Mouse (Mus musculus) kidney, adult 2 months (tissue): ENCODE data around the gene Zfp385a. TPM values are rescaled to one million over a fixed set of nuclear protein-coding genes. Genes with fewer than 3 reads are reported as not detected.

ENCODE experiments used
- DNase-seq: peaks from one replicate; pipeline ENCODE4 v3.0.0; 2021
- H3K27ac ChIP-seq: fragments of 200-500 bp; 2 replicates; pipeline ENCODE4 v1.5.1; 2012; ENCODE audit warnings: low read depth, low read length, control low read depth, inconsistent platforms; ENCODE audit not compliant: insufficient read depth
- H3K27me3 ChIP-seq: fragments of 200-500 bp; replicated peaks from 2 replicates; pipeline ENCODE4 v1.6.1; 2012; ENCODE audit warnings: mild to moderate bottlenecking, moderate library complexity, low read length, inconsistent platforms; ENCODE audit not compliant: control insufficient read depth, insufficient read depth
- H3K36me3 ChIP-seq: fragments of 200-500 bp; 2 replicates; pipeline ENCODE4 v1.6.1; 2012; ENCODE audit warnings: mild to moderate bottlenecking, moderate library complexity, low read length, inconsistent platforms; ENCODE audit not compliant: control insufficient read depth, insufficient read depth
- H3K4me1 ChIP-seq: fragments of 200-500 bp; 2 replicates; pipeline ENCODE4 v1.6.1; 2011; ENCODE audit warnings: low read length; ENCODE audit not compliant: control insufficient read depth, insufficient read depth
- H3K4me3 ChIP-seq: fragments of 200-500 bp; 2 replicates; pipeline ENCODE4 v1.5.1; 2011; ENCODE audit warnings: mild to moderate bottlenecking, low read depth, low read length, control low read depth; ENCODE audit not compliant: insufficient read depth
- CTCF ChIP-seq: fragments of 200-500 bp; conservative IDR thresholded peaks from 2 replicates; pipeline ENCODE4 v1.5.1; 2011; ENCODE audit warnings: low read depth, mild to moderate bottlenecking, control low read depth, low read length, moderate library complexity, mixed read lengths; ENCODE audit not compliant: insufficient read depth, insufficient read length
- POLR2A ChIP-seq: fragments of 200-500 bp; IDR thresholded peaks from one replicate; pipeline ENCODE4 v1.6.1; 2011; ENCODE audit warnings: low read depth, low read length, control low read depth
- WGBS: fragments of 180-500 bp; shearing (Covaris S2); methylation state at CpG from one replicate; pipeline ENCODE4 v1.1.7; 2018; 5-methylcytosine and 5-hydroxymethylcytosine counted together
- polyA plus RNA-seq: library from polyadenylated mRNA; depleted of rRNA; stranded (reverse); fragments of >200 nt; gene quantifications from 2 replicates; pipeline ENCODE4 v1.2.3, GENCODE M21; 2012

Zfp385a gene
- polyA plus RNA-seq, 1 experiment, result 6.1 TPM

- 53% methylated on average over 11 of the region's 11 CpGs for WGBS
- 0 out of 2 replicates have a peak, but pooled peaks cover 2% of the 10 kb centered on the region for H3K4me1 ChIP-seq
- TF ChIP-seq POLR2A (no peak), CTCF (no peak)
- H3K4me3 ChIP-seq, result no peak overlapping the region
- DNase-seq, result no peak
- H3K27ac ChIP-seq, result no peak overlapping the region
- H3K27me3 ChIP-seq, result no peaks in the 10 kb centered on the region; the same call in 1 of the 2 replicates
- no peaks in the 10 kb centered on the region for H3K36me3 ChIP-seq
Measured at GRCm38 (mm10) chr15:103336996-103337667, 2.8 kb downstream of the Zfp385a start.

- Histone ChIP-seq H3K27ac (no peak overlapping the region), H3K27me3 (no peaks in the 10 kb centered on the region; the same call in 1 of the 2 replicates), H3K4me3 (no peak overlapping the region), H3K36me3 (no peaks in the 10 kb centered on the region), H3K4me1 (0 out of 2 replicates have a peak, but pooled peaks cover 2% of the 10 kb centered on the region)
- WGBS, result 68% methylated on average over 7 of the region's 7 CpGs
- TF ChIP-seq POLR2A, result no peak
- no peak for TF ChIP-seq CTCF
- DNase-seq, result no peak
Measured at GRCm38 (mm10) chr15:103335488-103336235, 4.2 kb downstream of the Zfp385a start.

- DNase-seq, result no peak
- WGBS, result 85% methylated on average over 3 of the region's 3 CpGs
- no peaks in the 10 kb centered on the region for H3K4me1 ChIP-seq
- no peaks in the 10 kb centered on the region; the same call in 1 of the 2 replicates for H3K27me3 ChIP-seq
- H3K27ac ChIP-seq, result no peak overlapping the region
- no peak overlapping the region for H3K4me3 ChIP-seq
- TF ChIP-seq CTCF (no peak), POLR2A (no peak)
- H3K36me3 ChIP-seq, result no peaks in the 10 kb centered on the region
Measured at GRCm38 (mm10) chr15:103335040-103335439, 4.9 kb downstream of the Zfp385a start.

GRCm38 (mm10) chr15:103334194-103334593, 5.7 kb downstream of the Zfp385a start:
- Histone ChIP-seq H3K4me3 (no peak overlapping the region), H3K27ac (no peak overlapping the region), H3K27me3 (no peaks in the 10 kb centered on the region), H3K36me3 (no peaks in the 10 kb centered on the region), H3K4me1 (no peaks in the 10 kb centered on the region)
- TF ChIP-seq CTCF (no peak), POLR2A (no peak)
- 55% methylated on average over 2 of the region's 2 CpGs for WGBS
- DNase-seq, result no peak

- whole genome bisulfite sequencing, result 81% methylated on average over 5 of the region's 5 CpGs
- no peaks in the 10 kb centered on the region for H3K36me3 ChIP-seq
- H3K4me1 ChIP-seq, result no peaks in the 10 kb centered on the region
- no peaks in the 10 kb centered on the region for H3K27me3 ChIP-seq
- no peak overlapping the region for H3K27ac ChIP-seq
- TF ChIP-seq CTCF, result no peak
- no peak for TF ChIP-seq POLR2A
- no peak for DNase-seq
- H3K4me3 ChIP-seq, result no peak overlapping the region
Measured at GRCm38 (mm10) chr15:103333738-103334137, 6.2 kb downstream of the Zfp385a start.

GRCm38 (mm10) chr15:103333081-103333615, 6.7 kb downstream of the Zfp385a start:
- Histone ChIP-seq H3K27me3 (no peaks in the 10 kb centered on the region), H3K27ac (no peak overlapping the region), H3K4me1 (no peaks in the 10 kb centered on the region), H3K4me3 (no peak overlapping the region), H3K36me3 (no peaks in the 10 kb centered on the region)
- no peak for DNase-seq
- TF ChIP-seq POLR2A (no peak), CTCF (no peak)
- WGBS, result 71% methylated on average over 5 of the region's 5 CpGs
